Mouse (Mus musculus): Measurements from ENCODE around the gene Krt36. TPM values are rescaled to one million over a fixed set of nuclear protein-coding genes. Genes with fewer than 3 reads are reported as not detected.

Gene Krt36
- polyA plus RNA-seq, 1 experiment from 2014 or later, result 0.29 TPM

- DNase-seq (ENCODE audit: low spot score), result no peak
Measured at GRCm38 (mm10) chr11:100088378-100089025, 16.9 kb downstream of the Krt36 start.

- no peak for DNase-seq (ENCODE audit: low spot score)
Measured at GRCm38 (mm10) chr11:100087861-100088260, 17.6 kb downstream of the Krt36 start, which contains the start of gene Krt32. Gene Krt32, minus strand, starts transcription at chr11:100088226.

- no peak for DNase-seq (ENCODE audit: low spot score)
Measured at GRCm38 (mm10) chr11:100073873-100074272, 31.6 kb downstream of the Krt36 start.

GRCm38 (mm10) chr11:100067293-100068036 lies 38.0 kb downstream of the Krt36 start:
- DNase-seq (ENCODE audit: low spot score), result no peak

- no peak for DNase-seq (ENCODE audit: low spot score)
Measured at GRCm38 (mm10) chr11:100066236-100067010, 39.0 kb downstream of the Krt36 start.

- no peak for DNase-seq (ENCODE audit: low spot score)
Measured at GRCm38 (mm10) chr11:100058875-100059274, 46.6 kb downstream of the Krt36 start.

- no peak for DNase-seq (ENCODE audit: low spot score)
Measured at GRCm38 (mm10) chr11:100055686-100056655, 49.5 kb downstream of the Krt36 start.

Other genes starting within 250 kb of the Krt36 start
- gene Gm11568, start 247.7 kb downstream of the Krt36 start, polyA plus RNA-seq (2015; fragmentation: Nextera tagmentation; extraction: Ambion mirVana), result not detected in 2 replicates
- not detected in 2 replicates for gene Gm11559, start 241.2 kb downstream of the Krt36 start, polyA plus RNA-seq (2015; fragmentation: Nextera tagmentation; extraction: Ambion mirVana)
- gene Krtap9-1, start 232.2 kb downstream of the Krt36 start, polyA plus RNA-seq (2015; fragmentation: Nextera tagmentation; extraction: Ambion mirVana), result not detected in 2 replicates
- not detected in 2 replicates for gene Gm11567, start 226.4 kb downstream of the Krt36 start, polyA plus RNA-seq (2015; fragmentation: Nextera tagmentation; extraction: Ambion mirVana)
- gene Krtap31-1, start 197.7 kb downstream of the Krt36 start, polyA plus RNA-seq (2015; fragmentation: Nextera tagmentation; extraction: Ambion mirVana), result not detected in 2 replicates
- 0.14 TPM in 1 of 2 replicates, not detected in the other for gene Gm11565, start 190.9 kb downstream of the Krt36 start, polyA plus RNA-seq (2015; fragmentation: Nextera tagmentation; extraction: Ambion mirVana)
- gene Krtap31-2, start 169.3 kb downstream of the Krt36 start, polyA plus RNA-seq (2015; fragmentation: Nextera tagmentation; extraction: Ambion mirVana), result not detected in 2 replicates
- gene Krtap9-5, start 157.2 kb downstream of the Krt36 start, polyA plus RNA-seq (2015; fragmentation: Nextera tagmentation; extraction: Ambion mirVana), result not detected in 2 replicates
- gene Krtap29-1, start 126.6 kb downstream of the Krt36 start, polyA plus RNA-seq (2015; fragmentation: Nextera tagmentation; extraction: Ambion mirVana), result not detected in 2 replicates
- gene Krtap16-1, start 119.0 kb downstream of the Krt36 start, polyA plus RNA-seq (2015; fragmentation: Nextera tagmentation; extraction: Ambion mirVana), result not detected in 2 replicates
- 0.23 TPM in 1 of 2 replicates, not detected in the other for gene Krtap17-1, start 111.6 kb downstream of the Krt36 start, polyA plus RNA-seq (2015; fragmentation: Nextera tagmentation; extraction: Ambion mirVana)
- 0.10 and 0.29 TPM in 2 replicates for gene Krt33a, start 89.4 kb downstream of the Krt36 start, polyA plus RNA-seq (2015; fragmentation: Nextera tagmentation; extraction: Ambion mirVana)
- 0.26 and 0.30 TPM in 2 replicates for gene Krt33b, start 75.8 kb downstream of the Krt36 start, polyA plus RNA-seq (2015; fragmentation: Nextera tagmentation; extraction: Ambion mirVana)
- 0.10 TPM in 1 of 2 replicates, not detected in the other for gene Krt34, start 64.1 kb downstream of the Krt36 start, polyA plus RNA-seq (2015; fragmentation: Nextera tagmentation; extraction: Ambion mirVana)
- gene Krt31, start 55.1 kb downstream of the Krt36 start, polyA plus RNA-seq (2015; fragmentation: Nextera tagmentation; extraction: Ambion mirVana), result 0.12 and 0.14 TPM in 2 replicates
- 0.13 and 0.18 TPM in 2 replicates for gene Krt32, start 17.4 kb downstream of the Krt36 start, polyA plus RNA-seq (2015; fragmentation: Nextera tagmentation; extraction: Ambion mirVana)
- 0.06 and 0.16 TPM in 2 replicates for gene Krt35, start 9.4 kb downstream of the Krt36 start, polyA plus RNA-seq (2015; fragmentation: Nextera tagmentation; extraction: Ambion mirVana)
- 0.66 and 18.2 TPM in 2 replicates for gene Krt13, start 15.9 kb upstream of the Krt36 start, polyA plus RNA-seq (2015; fragmentation: Nextera tagmentation; extraction: Ambion mirVana)
- gene Krt15, start 30.3 kb upstream of the Krt36 start, polyA plus RNA-seq (2015; fragmentation: Nextera tagmentation; extraction: Ambion mirVana), result 5.2 and 35.5 TPM in 2 replicates
- 10.2 and 19.1 TPM in 2 replicates for gene Krt19, start 43.0 kb upstream of the Krt36 start, polyA plus RNA-seq (2015; fragmentation: Nextera tagmentation; extraction: Ambion mirVana)
- 0.08 and 0.10 TPM in 2 replicates for gene Krt9, start 87.6 kb upstream of the Krt36 start, polyA plus RNA-seq (2015; fragmentation: Nextera tagmentation; extraction: Ambion mirVana)
- 40.8 and 47.9 TPM in 2 replicates for gene Krt14, start 101.9 kb upstream of the Krt36 start, polyA plus RNA-seq (2015; fragmentation: Nextera tagmentation; extraction: Ambion mirVana)
- 2.5 and 2.7 TPM in 2 replicates for gene Krt16, start 143.3 kb upstream of the Krt36 start, polyA plus RNA-seq (2015; fragmentation: Nextera tagmentation; extraction: Ambion mirVana)
- gene Krt17, start 155.4 kb upstream of the Krt36 start, polyA plus RNA-seq (2015; fragmentation: Nextera tagmentation; extraction: Ambion mirVana), result 436 and 450 TPM in 2 replicates
- gene Krt42, start 164.2 kb upstream of the Krt36 start, polyA plus RNA-seq (2015; fragmentation: Nextera tagmentation; extraction: Ambion mirVana), result 0.35 and 0.46 TPM in 2 replicates
- 2,060 and 2,248 TPM in 2 replicates for gene Eif1, start 214.3 kb upstream of the Krt36 start, polyA plus RNA-seq (2015; fragmentation: Nextera tagmentation; extraction: Ambion mirVana)
- 1.9 and 2.1 TPM in 2 replicates for gene Gast, start 228.8 kb upstream of the Krt36 start, polyA plus RNA-seq (2015; fragmentation: Nextera tagmentation; extraction: Ambion mirVana)

All from thymus, postnatal 0 days (tissue).